Comparison of ENCODE assay signal across 8 mouse cellular contexts in genomic region chr2:170596726-170597125, GRCm38 (mm10). TPM values are rescaled to one million over a fixed set of nuclear protein-coding genes. Genes with fewer than 3 reads are reported as not detected.
DNase-seq lines count a peak whose midpoint lies in the region; ATAC-seq and TF ChIP-seq lines count a peak whose summit lies in the region.

No protein-coding gene starts in this region.

- ATAC-seq in forebrain, embryonic 11.5 days (replicated peaks; ENCODE audit: low FRiP score) = no peak
- no peak for ATAC-seq in forebrain, embryonic 16.5 days

- no peak overlapping the region for H3K27ac ChIP-seq in forebrain, embryonic 11.5 days (ENCODE audit: low read depth, low read length)
- no peak overlapping the region for H3K27ac ChIP-seq in forebrain, embryonic 16.5 days (ENCODE audit: low read length)

- 0% methylated on average over 1 of the region's 1 CpGs for WGBS in forebrain, embryonic 11.5 days
- 0% methylated on average over 1 of the region's 1 CpGs for WGBS in forebrain, embryonic 16.5 days

- TF ChIP-seq POLR2A in brain, embryonic 14.5 days (IDR thresholded peaks at IDR 0.05; ENCODE audit: borderline replicate concordance, extremely low read depth, insufficient read depth, insufficient read length, poor library complexity, severe bottlenecking) = no peak

- no peak overlapping the region for H3K4me2 ChIP-seq in forebrain, embryonic 11.5 days (ENCODE audit: low read depth, low read length, severe bottlenecking)
- no peak overlapping the region for H3K4me2 ChIP-seq in forebrain, embryonic 16.5 days (ENCODE audit: low read length)

- peak; percentile 59; the same call in 1 of the 2 replicates for TF ChIP-seq CTCF in brain, embryonic 14.5 days (IDR thresholded peaks at IDR 0.05; ENCODE audit: borderline replicate concordance, extremely low read depth, insufficient read depth, insufficient read length)

- no peaks in the 10 kb centered on the region for H3K4me1 ChIP-seq in forebrain, embryonic 11.5 days (replicated peaks; ENCODE audit: control insufficient read depth, insufficient read depth, low read length)
- no peaks in the 10 kb centered on the region for H3K4me1 ChIP-seq in forebrain, embryonic 16.5 days (replicated peaks; ENCODE audit: control insufficient read depth, insufficient read depth, low read length)

- H3K27me3 ChIP-seq in forebrain, embryonic 11.5 days (ENCODE audit: control insufficient read depth, insufficient read depth, low read length) = no peaks in the 10 kb centered on the region
- H3K27me3 ChIP-seq in forebrain, embryonic 16.5 days (replicated peaks; ENCODE audit: control insufficient read depth, insufficient read depth, low read length) = no peaks in the 10 kb centered on the region

- H3K9me3 ChIP-seq in forebrain, embryonic 11.5 days (ENCODE audit: control insufficient read depth, low read length) = no peaks in the 10 kb centered on the region; the same call in 1 of the 2 replicates
- H3K9me3 ChIP-seq in forebrain, embryonic 16.5 days (ENCODE audit: control insufficient read depth, low read length) = no peaks in the 10 kb centered on the region

- no peak overlapping the region for H3K9ac ChIP-seq in forebrain, embryonic 11.5 days (ENCODE audit: low read length)
- H3K9ac ChIP-seq in forebrain, embryonic 16.5 days (replicated peaks; ENCODE audit: low read depth, low read length) = no peak overlapping the region

- no peak overlapping the region for H3K4me3 ChIP-seq in forebrain, embryonic 11.5 days (ENCODE audit: low read depth, low read length)
- H3K4me3 ChIP-seq in forebrain, embryonic 16.5 days (replicated peaks; ENCODE audit: low read length) = no peak overlapping the region

- H3K36me3 ChIP-seq in forebrain, embryonic 11.5 days (ENCODE audit: control insufficient read depth, insufficient read depth, low read length) = no peaks in the 10 kb centered on the region
- H3K36me3 ChIP-seq in forebrain, embryonic 16.5 days (ENCODE audit: control insufficient read depth, insufficient read depth) = no peaks in the 10 kb centered on the region

- peak; percentile 81 for DNase-seq in forebrain, embryonic 11.5 days (ENCODE audit: low spot score)
- peak; percentile 48 for DNase-seq in 3T3-L1 (ENCODE audit: low read depth, low spot score)
- DNase-seq in brain, embryonic 14.5 days (ENCODE audit: low read depth) = peak; percentile 83
- DNase-seq in frontal cortex, postnatal 25 days (ENCODE audit: low spot score in 2 of 2) = peak; percentile 56 to 77
- peak; percentile 82 to 84 for DNase-seq in layer of hippocampus, postnatal 10 days (ENCODE audit: low spot score in 2 of 2)
- peak; percentile 47 to 69 for DNase-seq in lung, postnatal 4 days
- DNase-seq in urinary bladder, adult 2 months (ENCODE audit: low spot score) = peak; percentile 41

RNA-seq across cellular contexts. Expression of gene 4930470P17Rik, which starts 5.1 kb away (rescaled TPM):
- polyA plus RNA-seq in forebrain, embryonic 11.5 days (2014; fragmentation: Nextera tagmentation; extraction: Ambion mirVana) = not detected in 2 replicates
- not detected in 2 replicates for polyA plus RNA-seq in forebrain, embryonic 16.5 days (2015; fragmentation: Nextera tagmentation; extraction: Ambion mirVana)
- not detected in 2 replicates for polyA plus RNA-seq in brain, embryonic 14.5 days (2012; rRNA removed)
- total RNA-seq in layer of hippocampus, postnatal 10 days (2021) = not detected
- polyA plus RNA-seq in urinary bladder, adult 2 months (2012; rRNA removed) = not detected in 2 replicates
